Mouse (Mus musculus) limb, embryonic 11.5 days (tissue): ENCODE results near the gene Gna11. TPM values are rescaled to one million over a fixed set of nuclear protein-coding genes. Genes with fewer than 3 reads are reported as not detected.
A peak's percentile ranks its signal among the peaks of the same experiment; 100 is the strongest.

Experiments used
- ATAC-seq: fragments of 200-750 bp; cut with Nextera tagmentation; 2 replicates; pipeline ENCODE4 v1.8.0; 2017; ENCODE audit warnings: low read depth; ENCODE audit not compliant: insufficient number of reproducible peaks, low FRiP score, low TSS enrichment
- DNase-seq: peaks from one replicate; pipeline ENCODE4 v3.0.0-alpha.2; 2015; ENCODE audit warnings: low spot score
- H3K27ac ChIP-seq: fragments of 300-500 bp; sonication (generic); replicated peaks from 2 replicates; pipeline ENCODE4 v1.5.1; 2014; ENCODE audit warnings: low read depth, mild to moderate bottlenecking, low read length
- H3K27me3 ChIP-seq: fragments of 300-500 bp; sonication (generic); 2 replicates; pipeline ENCODE4 v1.6.1; 2014; ENCODE audit warnings: mild to moderate bottlenecking, low read length, mixed read lengths; ENCODE audit not compliant: control insufficient read depth, insufficient read depth
- H3K36me3 ChIP-seq: fragments of 300-500 bp; sonication (generic); 2 replicates; pipeline ENCODE4 v1.6.1; 2014; ENCODE audit warnings: mild to moderate bottlenecking, low read length, moderate library complexity, mixed read lengths; ENCODE audit not compliant: control insufficient read depth, insufficient read depth
- H3K4me1 ChIP-seq: fragments of 300-500 bp; sonication (generic); 2 replicates; pipeline ENCODE4 v1.6.1; 2014; ENCODE audit warnings: low read length, mixed read lengths; ENCODE audit not compliant: control insufficient read depth, insufficient read depth
- H3K4me2 ChIP-seq: fragments of 300-500 bp; sonication (generic); 2 replicates; pipeline ENCODE4 v1.6.1; 2014; ENCODE audit warnings: low read depth, mild to moderate bottlenecking, moderate library complexity; ENCODE audit not compliant: severe bottlenecking
- H3K4me3 ChIP-seq: fragments of 300-500 bp; sonication (generic); 2 replicates; pipeline ENCODE4 v1.5.1; 2014; ENCODE audit warnings: low read depth, low read length
- H3K9ac ChIP-seq: fragments of 300-500 bp; sonication (generic); 2 replicates; pipeline ENCODE4 v1.6.1; 2014; ENCODE audit warnings: mild to moderate bottlenecking, low read length
- H3K9me3 ChIP-seq: fragments of 300-500 bp; sonication (generic); 2 replicates; pipeline ENCODE4 v1.6.1; 2016; ENCODE audit warnings: low read length; ENCODE audit not compliant: control insufficient read depth
- WGBS: fragments of 180-500 bp; shearing (Covaris S2); extraction: QIAGEN DNeasy Blood & Tissue Kit; methylation state at CpG from one replicate; pipeline ENCODE4 v1.1.7; 2014; 5-methylcytosine and 5-hydroxymethylcytosine counted together
- polyA plus RNA-seq: library from polyadenylated mRNA; unstranded; fragments of >200 nt; fragmentation: Nextera tagmentation; extraction: Ambion mirVana; gene quantifications from 2 replicates; pipeline ENCODE4 v1.2.1, GENCODE M21; 2014

Gna11 gene
- polyA plus RNA-seq, 1 experiment from 2014 or later = 82.1 TPM

DNA sequence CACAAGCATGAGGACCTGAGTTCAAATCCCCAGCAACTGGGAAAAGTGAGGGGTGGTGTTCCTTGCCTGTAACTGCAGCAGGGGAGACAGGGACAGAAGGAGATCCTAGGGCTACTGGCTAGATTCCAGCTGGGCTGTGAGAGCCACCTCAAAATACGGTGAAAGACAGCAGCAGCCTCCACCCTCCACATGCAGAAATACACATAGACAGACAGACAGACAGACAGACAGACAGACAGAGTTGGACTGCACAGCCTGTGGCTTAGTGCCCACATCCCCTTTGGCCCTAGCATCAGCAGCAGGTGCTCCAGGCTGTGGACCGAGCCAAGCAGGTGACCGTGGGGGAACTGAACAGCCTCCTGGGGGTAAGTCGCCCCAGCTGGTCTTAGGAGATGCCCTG is 35.0 kb upstream of the Gna11 start:
- ATAC-seq = no peak
- WGBS = 64% methylated on average over 4 of the region's 4 CpGs
- no peak overlapping the region for H3K27ac ChIP-seq
- H3K4me2 ChIP-seq = no peak overlapping the region
- DNase-seq = no peak
- H3K9me3 ChIP-seq = no peaks in the 10 kb centered on the region
- H3K27me3 ChIP-seq = 0 out of 2 replicates have a peak, but pooled peaks cover 2% of the 10 kb centered on the region
- H3K4me1 ChIP-seq = peaks cover 16% of the 10 kb centered on the region
- no peaks in the 10 kb centered on the region for H3K36me3 ChIP-seq
- H3K9ac ChIP-seq = no peak overlapping the region
- no peak overlapping the region for H3K4me3 ChIP-seq

DNA sequence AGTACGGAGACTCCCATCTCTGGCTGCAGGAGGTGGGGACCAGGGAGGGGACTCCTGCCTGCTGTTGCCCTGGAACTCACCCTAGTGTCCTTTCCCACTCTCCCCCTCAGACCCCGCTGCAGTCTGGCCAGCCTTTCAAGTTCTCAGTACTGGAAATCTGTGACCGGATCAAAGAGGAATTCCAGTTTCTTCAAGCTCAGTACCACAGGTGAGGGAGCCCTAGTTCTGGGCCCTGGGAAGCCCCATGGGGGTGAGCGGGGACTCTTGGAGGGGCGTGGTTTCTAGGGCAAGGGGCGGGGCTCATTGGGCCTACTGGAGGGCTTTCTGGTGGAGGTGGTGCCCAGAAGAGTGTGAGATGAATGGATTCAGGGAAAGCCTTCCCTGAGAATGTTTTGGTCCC is 30.7 kb upstream of the Gna11 start:
- DNase-seq (no peak), ATAC-seq (no peak)
- no peaks in the 10 kb centered on the region for H3K9me3 ChIP-seq
- WGBS = 2% methylated on average over 6 of the region's 6 CpGs
- peaks cover 36% of the 10 kb centered on the region for H3K4me1 ChIP-seq
- peak overlapping the region; percentile 68 for H3K9ac ChIP-seq
- H3K27ac ChIP-seq = peak overlapping the region; percentile 36; the same call in 1 of the 2 replicates
- peak overlapping the region; percentile 89 for H3K4me2 ChIP-seq
- no peaks in the 10 kb centered on the region for H3K36me3 ChIP-seq
- H3K27me3 ChIP-seq = peaks cover 11% of the 10 kb centered on the region; the same call in 1 of the 2 replicates
- H3K4me3 ChIP-seq = peak overlapping the region; percentile 49

DNA sequence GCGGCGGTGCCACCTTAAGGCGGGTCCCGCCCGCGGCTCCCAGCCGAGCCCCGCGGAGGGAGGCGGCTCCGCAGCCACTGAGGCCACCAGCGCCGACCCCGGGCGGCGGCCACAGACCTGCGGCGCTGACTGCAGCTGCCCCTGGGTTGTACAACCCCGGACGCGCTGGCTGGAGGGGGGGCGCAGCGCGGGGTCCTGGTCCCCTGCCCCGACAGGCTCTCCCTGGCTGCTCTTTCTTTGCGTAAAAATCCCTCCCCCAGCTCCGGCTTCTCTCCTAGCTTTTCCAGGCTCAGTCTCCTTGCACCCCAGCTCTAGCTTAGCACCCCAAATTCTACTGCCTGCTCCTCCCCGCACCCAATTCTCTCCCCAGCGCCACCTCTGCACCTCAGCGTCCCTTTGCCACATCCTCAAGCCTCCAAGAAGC is 30.2 kb upstream of the Gna11 start:
- H3K4me3 ChIP-seq = peak overlapping the region; percentile 49
- peak overlapping the region; percentile 36; the same call in 1 of the 2 replicates for H3K27ac ChIP-seq
- no peaks in the 10 kb centered on the region for H3K9me3 ChIP-seq
- WGBS = 0% methylated on average over 27 of the region's 30 CpGs
- peak overlapping the region; percentile 89 for H3K4me2 ChIP-seq
- H3K9ac ChIP-seq = peak overlapping the region; percentile 68
- no peaks in the 10 kb centered on the region for H3K36me3 ChIP-seq
- ATAC-seq (no peak), DNase-seq (peak; percentile 54)
- H3K27me3 ChIP-seq = peaks cover 8% of the 10 kb centered on the region; the same call in 1 of the 2 replicates
- H3K4me1 ChIP-seq = peaks cover 38% of the 10 kb centered on the region

DNA sequence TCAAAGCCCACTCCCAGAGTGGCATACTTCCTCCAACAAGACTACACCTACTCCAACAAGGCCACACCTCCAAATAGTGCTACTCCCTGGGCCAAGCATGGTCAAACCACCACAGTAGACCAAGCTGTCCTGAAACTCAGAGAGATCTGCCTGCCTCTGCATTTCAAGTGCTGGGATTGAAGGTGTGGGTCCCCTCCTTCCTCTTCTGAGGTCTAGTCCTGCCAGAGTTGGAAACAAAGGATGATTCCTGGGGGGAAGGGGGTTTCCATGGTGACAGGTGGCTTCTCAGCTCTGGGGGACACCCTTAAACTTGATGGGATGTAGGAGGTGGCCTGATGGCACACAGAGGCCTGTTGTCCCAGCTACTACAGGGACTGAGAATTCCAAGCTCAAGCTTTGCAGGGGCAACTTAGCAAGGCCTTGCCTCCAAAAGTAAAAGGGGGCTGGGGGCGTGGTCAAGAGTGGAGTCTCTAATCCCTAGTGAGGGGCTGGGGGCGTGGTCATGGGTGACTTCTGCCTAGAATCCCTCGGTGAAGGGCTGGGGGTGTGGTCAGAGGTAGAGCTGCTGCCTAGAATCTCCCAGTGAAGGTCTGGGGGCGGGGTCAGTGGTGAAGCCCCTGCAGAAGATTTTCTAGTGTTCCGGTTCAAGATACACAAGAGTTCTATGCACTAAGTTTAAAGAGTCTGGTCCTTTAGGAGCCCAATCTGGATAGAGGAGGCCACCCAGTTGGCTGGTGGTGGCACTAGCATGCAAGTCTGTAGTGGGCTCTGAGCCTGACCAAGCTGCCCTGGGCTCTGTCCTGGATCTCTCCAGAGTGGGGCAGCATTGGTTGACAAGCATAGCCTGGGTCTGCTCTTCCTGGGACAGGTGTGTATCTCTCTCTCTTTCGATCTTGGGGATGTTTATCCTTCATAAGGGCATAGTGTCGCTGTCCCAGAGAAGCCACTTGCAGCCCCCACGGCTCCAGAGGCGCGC is 29.4 kb upstream of the Gna11 start, which contains the start of gene Tle2:
Gene Tle2, plus strand, starts transcription at position 481 of the 976 bp plus-strand sequence.
- H3K4me3 ChIP-seq = peak within 1 kb of the TSS; percentile 49
- peak within 1 kb of the TSS; percentile 68 for H3K9ac ChIP-seq
- H3K4me1 ChIP-seq = peaks cover 46% of the 10 kb centered on the region
- H3K27me3 ChIP-seq = peaks cover 8% of the 10 kb centered on the region; the same call in 1 of the 2 replicates
- DNase-seq (no peak), ATAC-seq (no peak)
- 21% methylated on average over 10 of the region's 10 CpGs for WGBS
- no peaks in the 10 kb centered on the region for H3K36me3 ChIP-seq
- peak within 1 kb of the TSS; percentile 89 for H3K4me2 ChIP-seq
- peak within 1 kb of the TSS; percentile 36; the same call in 1 of the 2 replicates for H3K27ac ChIP-seq
- H3K9me3 ChIP-seq = no peaks in the 10 kb centered on the region

DNA sequence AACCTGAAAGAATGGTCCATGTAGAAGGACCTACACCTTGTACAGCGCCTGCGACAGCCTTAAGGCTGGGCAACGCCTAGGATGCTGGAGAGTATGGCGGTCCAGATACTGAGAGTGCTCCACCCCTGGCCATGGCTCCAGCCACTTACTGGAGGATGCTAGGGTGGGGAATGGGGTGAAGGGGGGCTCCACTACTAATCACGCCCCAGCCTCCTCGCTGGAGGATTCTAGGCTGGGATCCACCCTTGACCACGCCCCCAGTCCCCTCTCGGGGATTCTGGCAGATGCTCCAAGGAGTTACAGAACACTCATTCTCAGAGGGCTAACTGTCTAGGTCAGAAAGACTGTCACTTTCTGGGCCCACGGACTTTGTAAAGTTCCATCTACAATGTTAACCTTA is 28.0 kb upstream of the Gna11 start:
- Histone ChIP-seq H3K4me1 (peaks cover 57% of the 10 kb centered on the region), H3K27ac (no peak overlapping the region; the same call in 1 of the 2 replicates), H3K4me3 (no peak overlapping the region), H3K4me2 (no peak overlapping the region), H3K9ac (no peak overlapping the region), H3K36me3 (no peaks in the 10 kb centered on the region), H3K27me3 (peaks cover 8% of the 10 kb centered on the region; the same call in 1 of the 2 replicates), H3K9me3 (no peaks in the 10 kb centered on the region)
- DNase-seq (no peak), ATAC-seq (no peak)
- WGBS = 10% methylated on average over 9 of the region's 9 CpGs

DNA sequence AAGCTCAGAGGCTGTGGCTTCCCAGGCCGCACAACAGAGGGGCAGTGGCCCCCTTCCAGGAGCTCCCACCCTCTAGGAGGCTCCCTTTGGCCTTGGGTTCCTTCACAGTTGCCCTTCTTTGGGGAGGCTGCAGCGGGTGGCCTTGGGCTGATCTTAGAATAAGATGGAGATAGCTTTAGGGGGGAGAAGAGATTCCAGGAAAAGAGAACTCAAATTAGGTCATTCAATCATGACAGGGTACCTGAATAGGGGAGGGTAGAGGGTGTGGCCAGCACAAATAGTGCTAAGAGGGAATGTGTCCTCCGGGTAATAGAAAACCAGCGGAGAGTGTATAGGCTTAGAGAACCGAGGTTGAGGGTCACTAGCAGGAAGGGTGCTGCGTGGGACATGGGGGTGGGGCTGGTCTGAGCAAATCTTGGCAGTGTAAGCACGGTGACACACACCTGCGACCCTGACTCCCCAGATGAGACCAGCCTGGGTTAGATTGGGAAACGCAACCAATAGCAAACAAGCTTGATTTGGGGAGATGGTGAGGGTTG is 27.2 kb upstream of the Gna11 start:
- H3K27me3 ChIP-seq = peaks cover 8% of the 10 kb centered on the region; the same call in 1 of the 2 replicates
- H3K9me3 ChIP-seq = no peaks in the 10 kb centered on the region
- DNase-seq (no peak), ATAC-seq (no peak)
- peak overlapping the region; percentile 37; the same call in 1 of the 2 replicates for H3K9ac ChIP-seq
- peak overlapping the region; percentile 12; the same call in 1 of the 2 replicates for H3K4me3 ChIP-seq
- peaks cover 60% of the 10 kb centered on the region for H3K4me1 ChIP-seq
- peak overlapping the region; percentile 75 for H3K27ac ChIP-seq
- peak overlapping the region; percentile 39 for H3K4me2 ChIP-seq
- 4% methylated on average over 9 of the region's 9 CpGs for WGBS
- H3K36me3 ChIP-seq = no peaks in the 10 kb centered on the region

DNA sequence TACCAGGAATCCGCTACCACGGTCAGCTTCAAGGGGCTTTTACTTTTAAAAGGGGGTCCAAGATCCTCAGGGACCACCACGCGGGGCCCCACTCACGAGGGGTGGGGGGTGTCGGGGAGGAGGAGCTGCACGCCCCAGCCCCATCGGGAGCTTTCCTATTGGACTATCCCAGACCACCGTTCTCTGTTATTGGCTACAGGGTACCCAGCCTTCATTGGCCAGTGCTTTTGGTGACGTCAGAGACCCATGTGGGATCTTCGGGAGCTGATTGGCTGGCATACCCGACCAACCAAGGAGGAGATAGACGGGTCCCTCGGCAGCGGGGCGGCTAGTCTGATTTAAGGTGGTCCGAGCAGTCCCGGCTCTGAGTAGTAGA is 26.5 kb upstream of the Gna11 start:
- Histone ChIP-seq H3K27me3 (peaks cover 8% of the 10 kb centered on the region; the same call in 1 of the 2 replicates), H3K27ac (peak overlapping the region; percentile 87), H3K4me2 (peak overlapping the region; percentile 56), H3K4me3 (peak overlapping the region; percentile 25), H3K9ac (0 out of 2 replicates have a peak overlapping the region, but pooled peaks have one; percentile 37), H3K4me1 (peaks cover 60% of the 10 kb centered on the region), H3K9me3 (no peaks in the 10 kb centered on the region), H3K36me3 (no peaks in the 10 kb centered on the region)
- DNase-seq = peak; percentile 96
- peak; percentile 88 for ATAC-seq
- under 1% methylated on average over 18 of the region's 18 CpGs for WGBS

DNA sequence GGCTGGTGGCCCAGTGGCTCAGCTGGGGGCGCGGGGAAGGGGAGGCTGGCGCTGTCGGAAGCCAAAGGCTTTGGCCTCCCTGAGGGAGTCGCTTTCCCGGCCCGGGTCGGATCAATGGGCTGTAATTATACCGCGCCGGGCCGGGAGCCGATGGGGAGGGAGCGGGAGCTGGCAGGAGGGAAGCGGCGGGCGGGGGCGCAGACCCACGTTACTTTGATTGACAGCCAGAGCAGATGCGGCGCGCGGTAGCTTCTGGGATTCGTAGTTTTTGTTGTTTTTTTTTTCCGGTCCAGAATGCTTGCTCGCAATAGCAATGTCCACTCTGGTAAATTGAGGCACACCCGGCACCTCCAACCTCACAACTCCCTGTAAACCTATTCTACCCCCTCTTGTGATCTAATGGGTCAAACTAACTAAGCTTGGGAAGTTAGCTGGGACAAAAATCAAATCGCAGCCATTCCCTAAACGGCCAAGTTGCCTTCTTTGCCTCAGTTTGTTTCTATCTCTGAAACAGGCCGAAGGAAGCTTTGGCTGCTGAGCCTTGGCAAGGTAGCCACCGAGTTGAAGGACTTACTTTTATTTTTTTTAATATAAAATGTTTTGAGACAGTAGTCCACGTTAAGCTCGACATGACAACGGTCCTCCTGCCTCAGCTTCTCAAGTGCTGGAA is 26.0 kb upstream of the Gna11 start:
- H3K27ac ChIP-seq = peak overlapping the region; percentile 87
- no peak overlapping the region for H3K9ac ChIP-seq
- no peaks in the 10 kb centered on the region for H3K9me3 ChIP-seq
- peak; percentile 99 for DNase-seq
- peak overlapping the region; percentile 56 for H3K4me2 ChIP-seq
- peak overlapping the region; percentile 25 for H3K4me3 ChIP-seq
- no peaks in the 10 kb centered on the region for H3K36me3 ChIP-seq
- peaks cover 59% of the 10 kb centered on the region for H3K4me1 ChIP-seq
- WGBS = under 1% methylated on average over 32 of the region's 34 CpGs
- peaks cover 8% of the 10 kb centered on the region; the same call in 1 of the 2 replicates for H3K27me3 ChIP-seq
- peak; percentile 63 for ATAC-seq
